Mouse (Mus musculus) cerebellum, adult 2 months (tissue): ENCODE measurements around the gene Agk.

ENCODE experiments used
- CTCF ChIP-seq: fragments of 200-500 bp; IDR thresholded peaks from 2 replicates; pipeline ENCODE4 v1.5.1; 2011; ENCODE audit warnings: low read depth, mild to moderate bottlenecking, control low read depth, low read length, moderate library complexity, borderline replicate concordance; ENCODE audit not compliant: insufficient read depth
- POLR2A ChIP-seq: fragments of 200-500 bp; IDR thresholded peaks from 2 replicates; pipeline ENCODE4 v1.6.1; 2011; ENCODE audit warnings: low read length, control low read depth, borderline replicate concordance; ENCODE audit not compliant: insufficient read depth

- TF ChIP-seq CTCF (no peak), POLR2A (no peak)
These were observed 63.7 kb downstream of the Agk start for GRCm38 (mm10) chr6:40388660-40389059.
